Comparison of ENCODE assay signal across 38 mouse cellular contexts in the genomic region with DNA sequence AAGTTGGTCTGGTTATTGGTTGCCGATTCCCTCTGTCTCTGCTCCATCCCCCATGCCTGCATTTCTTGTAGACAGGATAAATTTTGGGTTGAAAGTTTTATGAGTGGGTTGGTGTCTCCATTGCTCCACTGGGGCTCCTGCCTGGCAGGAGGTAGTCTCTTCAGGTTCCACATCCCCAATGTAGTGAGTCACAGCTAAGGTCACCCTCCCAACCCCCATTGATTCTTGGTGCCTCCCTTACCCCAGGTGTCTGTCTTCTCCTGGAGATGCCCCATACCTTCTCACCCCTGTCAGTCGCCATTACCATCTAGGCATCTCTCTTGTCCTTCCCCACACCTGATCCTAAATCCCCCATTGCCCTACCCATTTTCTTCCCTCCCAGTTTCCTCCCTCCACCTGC. TPM values are rescaled to one million over a fixed set of nuclear protein-coding genes. Genes with fewer than 3 reads are reported as not detected.
"Had no signal": no experiment of that assay in that cellular context is flagged by ENCODE, and none has a peak within 500 bp of the region (broad histone marks: within the 10 kb centered on the region; RNA-seq: fewer than 3 reads in every experiment).

No protein-coding gene starts in this region.

- H3K4me3 ChIP-seq: embryonic facial prominence, embryonic 10.5 days; embryonic facial prominence, embryonic 12.5 days; embryonic facial prominence, embryonic 13.5 days; embryonic facial prominence, embryonic 15.5 days; erythroblast, embryonic 14.5 days; forebrain, embryonic 10.5 days; forebrain, embryonic 12.5 days; forebrain, embryonic 13.5 days; forebrain, embryonic 15.5 days; gastrocnemius, adult 2 months had no signal

- H3K27ac ChIP-seq: embryonic facial prominence, embryonic 10.5 days; embryonic facial prominence, embryonic 12.5 days; embryonic facial prominence, embryonic 13.5 days; embryonic facial prominence, embryonic 15.5 days; forebrain, embryonic 10.5 days; forebrain, embryonic 12.5 days; forebrain, embryonic 13.5 days; forebrain, embryonic 15.5 days; gastrocnemius, adult 2 months had no signal

- H3K4me1 ChIP-seq: embryonic facial prominence, embryonic 10.5 days; embryonic facial prominence, embryonic 12.5 days; embryonic facial prominence, embryonic 13.5 days; embryonic facial prominence, embryonic 15.5 days; forebrain, embryonic 10.5 days; forebrain, embryonic 13.5 days had no signal

- DNase-seq: cerebellum, adult 18-20 months; cerebellum, adult 2 months; cerebellum, adult 8-10 months; cerebellum, adult 9-10 months; cerebellum, adult 9-11 months; cerebellum, postnatal 10 days; cerebellum, postnatal 14 days; cerebellum, postnatal 25 days; cerebellum, postnatal 36 days; embryo, embryonic 11 days; forebrain, postnatal 0 days; gastrocnemius, adult 2 months; gastrocnemius, postnatal 10 days; gastrocnemius, postnatal 14 days; gastrocnemius, postnatal 25 days; gastrocnemius, postnatal 36 days; heart, adult 18-20 months had no signal

- H3K27me3 ChIP-seq: embryonic facial prominence, embryonic 12.5 days; embryonic facial prominence, embryonic 13.5 days; embryonic facial prominence, embryonic 15.5 days; forebrain, embryonic 12.5 days; forebrain, embryonic 13.5 days; forebrain, embryonic 15.5 days had no signal

- H3K4me2 ChIP-seq: embryonic facial prominence, embryonic 12.5 days; embryonic facial prominence, embryonic 13.5 days; embryonic facial prominence, embryonic 15.5 days; forebrain, embryonic 12.5 days; forebrain, embryonic 13.5 days; forebrain, embryonic 15.5 days had no signal

- H3K9me3 ChIP-seq: embryonic facial prominence, embryonic 10.5 days; embryonic facial prominence, embryonic 12.5 days; embryonic facial prominence, embryonic 13.5 days; embryonic facial prominence, embryonic 15.5 days; forebrain, embryonic 10.5 days; forebrain, embryonic 12.5 days; forebrain, embryonic 13.5 days; forebrain, embryonic 15.5 days had no signal

- ATAC-seq: forebrain, embryonic 13.5 days; forebrain, embryonic 14.5 days; forebrain, embryonic 16.5 days; forebrain, postnatal 0 days had no signal

- H3K9ac ChIP-seq: embryonic facial prominence, embryonic 12.5 days; embryonic facial prominence, embryonic 13.5 days; embryonic facial prominence, embryonic 15.5 days; forebrain, embryonic 12.5 days; forebrain, embryonic 13.5 days; forebrain, embryonic 15.5 days; forebrain, postnatal 0 days had no signal

RNA-seq across cellular contexts. Expression of gene Trpd52l3, which starts 50.6 kb away (rescaled TPM):
- total RNA-seq: common myeloid progenitor, adult 5-6 weeks; forebrain, postnatal 0 days; gastrocnemius, adult 18-20 months; gastrocnemius, adult 2 months; gastrocnemius, adult 8-10 months; gastrocnemius, postnatal 10 days; gastrocnemius, postnatal 14 days; gastrocnemius, postnatal 25 days; gastrocnemius, postnatal 36 days; gastrocnemius, postnatal 4 days; granulocyte monocyte progenitor cell, adult 5-6 weeks; heart, adult 18-20 months had no signal
- polyA plus RNA-seq: cerebellum, adult 2 months; cortical plate, adult 2 months; embryonic facial prominence, embryonic 10.5 days; embryonic facial prominence, embryonic 11.5 days; embryonic facial prominence, embryonic 12.5 days; embryonic facial prominence, embryonic 13.5 days; embryonic facial prominence, embryonic 14.5 days; embryonic facial prominence, embryonic 15.5 days; erythroblast, embryonic 14.5 days; forebrain, embryonic 10.5 days; forebrain, embryonic 11.5 days; forebrain, embryonic 12.5 days; forebrain, embryonic 13.5 days; forebrain, embryonic 14.5 days; forebrain, embryonic 15.5 days; forebrain, embryonic 16.5 days; forebrain, postnatal 0 days; frontal cortex, adult 2 months had no signal
